Mouse (Mus musculus): ENCODE results near the gene Slc15a1. TPM values are rescaled to one million over a fixed set of nuclear protein-coding genes. Genes with fewer than 3 reads are reported as not detected.

Slc15a1 gene
- total RNA-seq (2014; rRNA removed), result not detected in 2 replicates
- polyA plus RNA-seq (2015; fragmentation: Nextera tagmentation; extraction: Ambion mirVana), result 0.08 TPM in 2 replicates

- ATAC-seq, result no peak
- WGBS, result 13% methylated on average over 33 of the region's 33 CpGs
- Histone ChIP-seq H3K27me3 (ENCODE audit: insufficient read depth, low read length) (peaks cover 19% of the 10 kb centered on the region), H3K27ac (no peak within 1 kb of the TSS), H3K4me3 (ENCODE audit: low read length) (no peak within 1 kb of the TSS), H3K4me2 (ENCODE audit: low read depth, low read length) (0 out of 2 replicates have a peak within 1 kb of the TSS, but pooled peaks have one; percentile 11), H3K9ac (replicated peaks; ENCODE audit: low read length) (no peak within 1 kb of the TSS), H3K4me1 (ENCODE audit: insufficient read depth, low read length) (no peaks in the 10 kb centered on the region), H3K36me3 (ENCODE audit: insufficient read depth, low read length) (no peaks in the 10 kb centered on the region), H3K9me3 (ENCODE audit: low read length) (no peaks in the 10 kb centered on the region)
- DNase-seq (ENCODE audit: low spot score), result no peak
- TF ChIP-seq CTCF (IDR thresholded peaks at IDR 0.05; ENCODE audit: low read depth), result no peak
Observed at GRCm38 (mm10) chr14:121504781-121505484, at the start of gene Slc15a1. TSS of gene Slc15a1 (minus strand) at chr14:121505252.

GRCm38 (mm10) chr14:121553785-121554184 is 48.7 kb upstream of the Slc15a1 start:
- peaks cover 11% of the 10 kb centered on the region; the same call in 1 of the 2 replicates for H3K36me3 ChIP-seq (ENCODE audit: insufficient read depth, low read length)
- no peak overlapping the region for H3K4me2 ChIP-seq (ENCODE audit: low read depth, low read length)
- H3K9ac ChIP-seq (replicated peaks; ENCODE audit: low read length), result no peak overlapping the region
- no peak overlapping the region for H3K4me3 ChIP-seq (ENCODE audit: low read length)
- DNase-seq (ENCODE audit: low spot score) (no peak), ATAC-seq (no peak)
- TF ChIP-seq CTCF (IDR thresholded peaks at IDR 0.05; ENCODE audit: low read depth), result no peak
- H3K27ac ChIP-seq, result no peak overlapping the region
- H3K9me3 ChIP-seq (ENCODE audit: low read length), result no peaks in the 10 kb centered on the region
- H3K4me1 ChIP-seq (ENCODE audit: insufficient read depth, low read length), result no peaks in the 10 kb centered on the region
- no peaks in the 10 kb centered on the region for H3K27me3 ChIP-seq (ENCODE audit: insufficient read depth, low read length)

DNA sequence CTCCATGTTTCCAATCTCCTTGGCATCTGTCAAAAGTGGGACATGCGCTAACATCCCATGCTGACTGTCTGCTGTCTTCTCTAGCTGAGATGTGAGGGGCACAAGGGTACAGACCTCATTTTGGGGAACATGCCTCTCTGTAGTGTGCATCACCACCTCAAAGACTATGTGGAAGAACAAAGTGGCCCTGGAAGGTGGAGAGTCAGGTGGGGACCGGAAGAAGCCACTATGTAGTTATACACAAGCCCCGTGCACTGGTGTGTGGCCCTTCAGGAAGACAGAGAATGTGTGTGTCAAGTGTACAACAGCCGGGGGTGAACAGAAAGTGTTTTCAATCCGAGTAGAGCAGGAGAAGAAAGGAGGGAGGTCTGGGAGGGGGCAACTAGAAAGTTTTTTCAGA is 47.5 kb upstream of the Slc15a1 start:
- H3K9ac ChIP-seq (replicated peaks; ENCODE audit: low read length), result no peak overlapping the region
- H3K36me3 ChIP-seq (ENCODE audit: insufficient read depth, low read length), result peaks cover 11% of the 10 kb centered on the region; the same call in 1 of the 2 replicates
- 78% methylated on average over 5 of the region's 5 CpGs for WGBS
- no peaks in the 10 kb centered on the region for H3K27me3 ChIP-seq (ENCODE audit: insufficient read depth, low read length)
- DNase-seq (ENCODE audit: low spot score) (no peak), ATAC-seq (no peak)
- no peak overlapping the region for H3K4me2 ChIP-seq (ENCODE audit: low read depth, low read length)
- no peak overlapping the region for H3K27ac ChIP-seq
- no peaks in the 10 kb centered on the region for H3K9me3 ChIP-seq (ENCODE audit: low read length)
- no peaks in the 10 kb centered on the region for H3K4me1 ChIP-seq (ENCODE audit: insufficient read depth, low read length)
- no peak for TF ChIP-seq CTCF (IDR thresholded peaks at IDR 0.05; ENCODE audit: low read depth)
- no peak overlapping the region for H3K4me3 ChIP-seq (ENCODE audit: low read length)

GRCm38 (mm10) chr14:121549834-121550233 is 44.8 kb upstream of the Slc15a1 start:
- DNase-seq (ENCODE audit: low spot score) (no peak), ATAC-seq (no peak)
- H3K9me3 ChIP-seq (ENCODE audit: low read length), result no peaks in the 10 kb centered on the region
- H3K27ac ChIP-seq, result no peak overlapping the region
- no peaks in the 10 kb centered on the region for H3K4me1 ChIP-seq (ENCODE audit: insufficient read depth, low read length)
- WGBS, result 74% methylated on average over 6 of the region's 6 CpGs
- TF ChIP-seq CTCF (IDR thresholded peaks at IDR 0.05; ENCODE audit: low read depth), result no peak
- H3K9ac ChIP-seq (replicated peaks; ENCODE audit: low read length), result no peak overlapping the region
- no peak overlapping the region for H3K4me3 ChIP-seq (ENCODE audit: low read length)
- H3K4me2 ChIP-seq (ENCODE audit: low read depth, low read length), result no peak overlapping the region
- H3K36me3 ChIP-seq (ENCODE audit: insufficient read depth, low read length), result peaks cover 27% of the 10 kb centered on the region
- H3K27me3 ChIP-seq (ENCODE audit: insufficient read depth, low read length), result no peaks in the 10 kb centered on the region

DNA sequence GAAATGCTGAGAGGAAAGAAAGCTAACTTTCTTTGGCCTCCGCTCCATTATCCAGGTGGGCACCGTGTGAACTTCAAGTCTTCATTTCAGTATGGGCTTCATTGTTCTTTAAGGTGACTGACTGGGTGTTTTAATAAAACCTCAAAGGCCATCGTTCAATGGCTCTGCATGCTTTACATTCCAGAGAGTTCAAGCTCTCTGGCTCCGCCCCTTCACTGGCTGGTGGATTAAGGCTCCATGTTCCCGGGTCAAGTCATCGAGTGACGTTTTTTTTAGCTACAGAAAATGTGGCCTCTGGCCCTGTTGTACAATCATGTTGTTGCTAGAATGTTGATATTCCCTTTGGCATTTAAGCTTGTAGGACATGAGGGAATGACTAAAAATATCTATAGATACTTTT is 42.7 kb upstream of the Slc15a1 start:
- H3K36me3 ChIP-seq (ENCODE audit: insufficient read depth, low read length), result peaks cover 34% of the 10 kb centered on the region
- H3K4me1 ChIP-seq (ENCODE audit: insufficient read depth, low read length), result no peaks in the 10 kb centered on the region
- H3K27me3 ChIP-seq (ENCODE audit: insufficient read depth, low read length), result no peaks in the 10 kb centered on the region
- H3K4me3 ChIP-seq (ENCODE audit: low read length), result no peak overlapping the region
- no peak overlapping the region for H3K27ac ChIP-seq
- TF ChIP-seq CTCF (IDR thresholded peaks at IDR 0.05; ENCODE audit: low read depth), result no peak
- no peak for ATAC-seq
- H3K9ac ChIP-seq (replicated peaks; ENCODE audit: low read length), result no peak overlapping the region
- WGBS, result 54% methylated on average over 7 of the region's 7 CpGs
- H3K9me3 ChIP-seq (ENCODE audit: low read length), result no peaks in the 10 kb centered on the region
- no peak for DNase-seq (ENCODE audit: low spot score)
- no peak overlapping the region for H3K4me2 ChIP-seq (ENCODE audit: low read depth, low read length)

- WGBS, result 89% methylated on average over 5 of the region's 5 CpGs
- ATAC-seq, result no peak
- no peak for TF ChIP-seq CTCF (IDR thresholded peaks at IDR 0.05; ENCODE audit: low read depth)
Observed at GRCm38 (mm10) chr14:121546621-121547020, 41.6 kb upstream of the Slc15a1 start.

More at GRCm38 (mm10) chr14:121546621-121547020, 41.6 kb upstream of the Slc15a1 start:
- H3K9ac ChIP-seq (replicated peaks; ENCODE audit: low read length), result no peak overlapping the region
- no peaks in the 10 kb centered on the region for H3K27me3 ChIP-seq (ENCODE audit: insufficient read depth, low read length)
- H3K4me1 ChIP-seq (ENCODE audit: insufficient read depth, low read length), result no peaks in the 10 kb centered on the region
- no peak overlapping the region for H3K27ac ChIP-seq
- H3K4me3 ChIP-seq (ENCODE audit: low read length), result no peak overlapping the region
- no peak overlapping the region for H3K4me2 ChIP-seq (ENCODE audit: low read depth, low read length)
- DNase-seq (ENCODE audit: low spot score), result no peak
- H3K36me3 ChIP-seq (ENCODE audit: insufficient read depth, low read length), result peaks cover 34% of the 10 kb centered on the region
- H3K9me3 ChIP-seq (ENCODE audit: low read length), result no peaks in the 10 kb centered on the region
